Mouse (Mus musculus) forebrain, embryonic 11.5 days (tissue): ENCODE results near the gene Pex11b. TPM values are rescaled to one million over a fixed set of nuclear protein-coding genes. Genes with fewer than 3 reads are reported as not detected.

Experiments
- ATAC-seq: fragments of 200-750 bp; cut with Nextera tagmentation; replicated peaks from 2 replicates; pipeline ENCODE4 v1.8.0; 2017; ENCODE audit warnings: moderate TSS enrichment; ENCODE audit not compliant: low FRiP score
- DNase-seq: peaks from one replicate; pipeline ENCODE4 v3.0.0-alpha.2; 2017; ENCODE audit warnings: low spot score
- H3K27ac ChIP-seq: fragments of 300-500 bp; sonication (generic); 2 replicates; pipeline ENCODE4 v1.5.1; 2014; ENCODE audit warnings: low read depth, low read length
- H3K27me3 ChIP-seq: fragments of 300-500 bp; sonication (generic); 2 replicates; pipeline ENCODE4 v1.6.1; 2014; ENCODE audit warnings: mild to moderate bottlenecking, low read length, mixed read lengths; ENCODE audit not compliant: control insufficient read depth, insufficient read depth
- H3K36me3 ChIP-seq: fragments of 300-500 bp; sonication (generic); 2 replicates; pipeline ENCODE4 v1.6.1; 2014; ENCODE audit warnings: mild to moderate bottlenecking, low read length, moderate library complexity, mixed read lengths; ENCODE audit not compliant: control insufficient read depth, insufficient read depth
- H3K4me1 ChIP-seq: fragments of 300-500 bp; sonication (generic); replicated peaks from 2 replicates; pipeline ENCODE4 v1.6.1; 2014; ENCODE audit warnings: low read length, mixed read lengths; ENCODE audit not compliant: control insufficient read depth, insufficient read depth
- H3K4me2 ChIP-seq: fragments of 300-500 bp; sonication (generic); 2 replicates; pipeline ENCODE4 v1.6.1; 2014; ENCODE audit warnings: low read depth, mild to moderate bottlenecking, low read length, moderate library complexity, mixed read lengths; ENCODE audit not compliant: severe bottlenecking
- H3K4me3 ChIP-seq: fragments of 300-500 bp; sonication (generic); 2 replicates; pipeline ENCODE4 v1.5.1; 2014; ENCODE audit warnings: low read depth, low read length
- H3K9ac ChIP-seq: fragments of 300-500 bp; sonication (generic); 2 replicates; pipeline ENCODE4 v1.6.1; 2014; ENCODE audit warnings: low read length
- H3K9me3 ChIP-seq: fragments of 300-500 bp; sonication (generic); 2 replicates; pipeline ENCODE4 v1.6.1; 2016; ENCODE audit warnings: low read length, mixed read lengths; ENCODE audit not compliant: control insufficient read depth
- WGBS: fragments of 180-500 bp; shearing (Covaris S2); extraction: QIAGEN DNeasy Blood & Tissue Kit; methylation state at CpG from one replicate; pipeline ENCODE4 v1.1.7; 2014; 5-methylcytosine and 5-hydroxymethylcytosine counted together
- polyA plus RNA-seq: library from polyadenylated mRNA; unstranded; fragments of >200 nt; fragmentation: Nextera tagmentation; extraction: Ambion mirVana; gene quantifications from 2 replicates; pipeline ENCODE4 v1.2.1, GENCODE M21; 2014

Pex11b gene
- polyA plus RNA-seq, 1 experiment from 2014 or later = 41.6 TPM

- ATAC-seq (no peak), DNase-seq (no peak)
Measured at GRCm38 (mm10) chr3:96635906-96636305, 730 bp downstream of the Pex11b start.

GRCm38 (mm10) chr3:96636448-96636847 is 1.3 kb downstream of the Pex11b start:
- peaks cover 3% of the 10 kb centered on the region; the same call in 1 of the 2 replicates for H3K4me1 ChIP-seq
- peaks cover 2% of the 10 kb centered on the region; the same call in 1 of the 2 replicates for H3K36me3 ChIP-seq
- no peaks in the 10 kb centered on the region for H3K27me3 ChIP-seq
- peak overlapping the region; percentile 86 for H3K4me2 ChIP-seq
- H3K9me3 ChIP-seq = no peaks in the 10 kb centered on the region
- WGBS = 73% methylated on average over 11 of the region's 11 CpGs
- H3K9ac ChIP-seq = peak overlapping the region; percentile 97; the same call in 1 of the 2 replicates
- H3K4me3 ChIP-seq = peak overlapping the region; percentile 88
- no peak overlapping the region for H3K27ac ChIP-seq
- ATAC-seq = no peak
- DNase-seq = peak; percentile 57

More at GRCm38 (mm10) chr3:96635906-96636305, 730 bp downstream of the Pex11b start:
- peaks cover 3% of the 10 kb centered on the region; the same call in 1 of the 2 replicates for H3K4me1 ChIP-seq
- no peak overlapping the region; the same call in 1 of the 2 replicates for H3K27ac ChIP-seq
- H3K27me3 ChIP-seq = no peaks in the 10 kb centered on the region
- WGBS = 15% methylated on average over 15 of the region's 15 CpGs
- peak overlapping the region; percentile 86 for H3K4me2 ChIP-seq
- peaks cover 2% of the 10 kb centered on the region; the same call in 1 of the 2 replicates for H3K36me3 ChIP-seq
- no peaks in the 10 kb centered on the region for H3K9me3 ChIP-seq
- H3K9ac ChIP-seq = peak overlapping the region; percentile 97
- peak overlapping the region; percentile 88 for H3K4me3 ChIP-seq

GRCm38 (mm10) chr3:96639219-96639618 is 4.0 kb downstream of the Pex11b start:
- 68% methylated on average over 1 of the region's 1 CpGs for WGBS
- ATAC-seq = no peak

GRCm38 (mm10) chr3:96645018-96645649 is 10.0 kb downstream of the Pex11b start, which contains the start of gene Itga10:
TSS of gene Itga10 (plus strand) at chr3:96645584.
- no peak within 1 kb of the TSS for H3K27ac ChIP-seq
- 68% methylated on average over 7 of the region's 7 CpGs for WGBS
- H3K4me3 ChIP-seq = no peak within 1 kb of the TSS

More at GRCm38 (mm10) chr3:96639219-96639618, 4.0 kb downstream of the Pex11b start:
- Histone ChIP-seq H3K9me3 (no peaks in the 10 kb centered on the region), H3K27ac (no peak overlapping the region), H3K4me3 (no peak overlapping the region), H3K9ac (no peak overlapping the region), H3K36me3 (0 out of 2 replicates have a peak, but pooled peaks cover 2% of the 10 kb centered on the region), H3K4me1 (peaks cover 3% of the 10 kb centered on the region; the same call in 1 of the 2 replicates), H3K27me3 (no peaks in the 10 kb centered on the region), H3K4me2 (no peak overlapping the region)
- DNase-seq = peak; percentile 72

GRCm38 (mm10) chr3:96647365-96647764 is 12.2 kb downstream of the Pex11b start:
- Histone ChIP-seq H3K9ac (no peak overlapping the region), H3K27ac (no peak overlapping the region), H3K4me2 (no peak overlapping the region), H3K4me3 (no peak overlapping the region), H3K27me3 (no peaks in the 10 kb centered on the region), H3K4me1 (no peaks in the 10 kb centered on the region), H3K9me3 (no peaks in the 10 kb centered on the region), H3K36me3 (no peaks in the 10 kb centered on the region)
- 80% methylated on average over 3 of the region's 3 CpGs for WGBS
- no peak for DNase-seq
- ATAC-seq = no peak

More at GRCm38 (mm10) chr3:96645018-96645649, 10.0 kb downstream of the Pex11b start, which contains the start of gene Itga10:
- no peaks in the 10 kb centered on the region for H3K36me3 ChIP-seq
- H3K4me2 ChIP-seq = no peak within 1 kb of the TSS
- H3K27me3 ChIP-seq = no peaks in the 10 kb centered on the region
- ATAC-seq (no peak), DNase-seq (peak; percentile 63)
- no peaks in the 10 kb centered on the region for H3K9me3 ChIP-seq
- no peaks in the 10 kb centered on the region for H3K4me1 ChIP-seq
- no peak within 1 kb of the TSS for H3K9ac ChIP-seq

GRCm38 (mm10) chr3:96660901-96661300 is 25.7 kb downstream of the Pex11b start:
- Histone ChIP-seq H3K36me3 (no peaks in the 10 kb centered on the region), H3K9me3 (no peaks in the 10 kb centered on the region), H3K4me3 (no peak overlapping the region), H3K4me1 (no peaks in the 10 kb centered on the region), H3K4me2 (no peak overlapping the region), H3K27ac (no peak overlapping the region), H3K9ac (no peak overlapping the region), H3K27me3 (no peaks in the 10 kb centered on the region)
- DNase-seq (no peak), ATAC-seq (no peak)
- 89% methylated on average over 2 of the region's 2 CpGs for WGBS

- Histone ChIP-seq H3K4me1 (no peaks in the 10 kb centered on the region), H3K27ac (no peak overlapping the region), H3K27me3 (no peaks in the 10 kb centered on the region), H3K9me3 (no peaks in the 10 kb centered on the region), H3K9ac (peak overlapping the region; percentile 40; the same call in 1 of the 2 replicates), H3K4me3 (no peak overlapping the region), H3K36me3 (no peaks in the 10 kb centered on the region), H3K4me2 (peak overlapping the region; percentile 49; the same call in 1 of the 2 replicates)
- 43% methylated on average over 8 of the region's 8 CpGs for WGBS
- ATAC-seq (no peak), DNase-seq (no peak)
Measured at GRCm38 (mm10) chr3:96662731-96663316, 27.6 kb downstream of the Pex11b start.

- no peaks in the 10 kb centered on the region for H3K4me1 ChIP-seq
- no peaks in the 10 kb centered on the region for H3K27me3 ChIP-seq
- no peaks in the 10 kb centered on the region for H3K9me3 ChIP-seq
- peak; percentile 91 for DNase-seq
- ATAC-seq = peak; percentile 80
- H3K27ac ChIP-seq = no peak overlapping the region
- peak overlapping the region; percentile 40 for H3K9ac ChIP-seq
- no peaks in the 10 kb centered on the region for H3K36me3 ChIP-seq
- peak overlapping the region; percentile 16; the same call in 1 of the 2 replicates for H3K4me3 ChIP-seq
- H3K4me2 ChIP-seq = peak overlapping the region; percentile 49
- WGBS = 5% methylated on average over 16 of the region's 18 CpGs
Measured at GRCm38 (mm10) chr3:96663432-96664239, 28.5 kb downstream of the Pex11b start.
